Mouse (Mus musculus): ENCODE results near the gene Prpf3.

Gene Prpf3

DNA sequence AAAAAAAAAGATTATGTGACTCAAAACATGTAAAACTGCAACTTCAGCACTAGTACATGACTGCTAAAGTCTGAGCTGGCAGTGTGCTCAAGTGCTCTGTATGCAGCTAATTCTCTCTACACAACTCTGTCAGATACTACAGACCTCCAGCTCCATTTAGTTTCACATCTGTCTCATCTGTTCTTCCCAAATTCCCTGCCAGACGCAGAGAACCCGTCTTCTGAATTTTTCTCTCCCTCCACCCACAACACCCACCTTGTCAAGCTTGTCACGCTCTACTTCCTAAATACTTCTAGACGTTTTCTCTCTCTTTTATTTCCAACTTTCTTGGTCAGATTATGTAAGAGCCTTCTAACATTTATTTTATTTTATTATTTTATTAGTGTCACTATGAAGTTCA is 56.9 kb downstream of the Prpf3 start:
- Histone ChIP-seq H3K9me3 (ENCODE audit: low read length) (no peaks in the 10 kb centered on the region), H3K27me3 (ENCODE audit: insufficient read depth, low read length) (no peaks in the 10 kb centered on the region), H3K4me1 (replicated peaks; ENCODE audit: low read depth, low read length) (peaks cover 51% of the 10 kb centered on the region), H3K4me3 (replicated peaks; ENCODE audit: low read length) (no peak overlapping the region), H3K36me3 (ENCODE audit: insufficient read depth, low read length) (peaks cover 28% of the 10 kb centered on the region)
- TF ChIP-seq NANOG (IDR thresholded peaks at IDR 0.05; ENCODE audit: borderline replicate concordance, low read length) (no peak), CTCF (conservative IDR thresholded peaks at IDR 0.05; ENCODE audit: low read length) (no peak), POU5F1 (IDR thresholded peaks at IDR 0.05; ENCODE audit: borderline replicate concordance, low read length) (no peak)

DNA sequence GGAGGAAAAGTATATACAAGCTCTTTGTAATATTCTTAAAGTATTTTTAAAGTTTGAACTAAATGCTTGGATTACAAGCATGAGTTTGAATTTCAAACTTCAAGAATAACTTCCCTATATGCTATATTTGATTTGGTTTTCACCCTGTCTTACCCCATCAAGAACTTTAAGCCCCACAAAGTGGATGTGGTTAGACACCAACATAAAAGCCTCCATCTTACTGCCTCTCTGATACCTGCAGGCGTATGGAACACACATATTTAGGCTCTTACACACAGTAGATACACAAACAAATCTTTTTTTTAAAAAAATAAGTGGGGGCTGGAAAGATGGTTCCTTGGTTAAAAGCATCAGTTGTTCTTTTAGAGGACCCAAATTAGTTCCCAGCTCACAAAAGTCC is 61.4 kb downstream of the Prpf3 start:
- TF ChIP-seq POU5F1 (IDR thresholded peaks at IDR 0.05; ENCODE audit: borderline replicate concordance, low read length) (no peak), NANOG (IDR thresholded peaks at IDR 0.05; ENCODE audit: borderline replicate concordance, low read length) (no peak), CTCF (conservative IDR thresholded peaks at IDR 0.05; ENCODE audit: low read length) (no peak)

DNA sequence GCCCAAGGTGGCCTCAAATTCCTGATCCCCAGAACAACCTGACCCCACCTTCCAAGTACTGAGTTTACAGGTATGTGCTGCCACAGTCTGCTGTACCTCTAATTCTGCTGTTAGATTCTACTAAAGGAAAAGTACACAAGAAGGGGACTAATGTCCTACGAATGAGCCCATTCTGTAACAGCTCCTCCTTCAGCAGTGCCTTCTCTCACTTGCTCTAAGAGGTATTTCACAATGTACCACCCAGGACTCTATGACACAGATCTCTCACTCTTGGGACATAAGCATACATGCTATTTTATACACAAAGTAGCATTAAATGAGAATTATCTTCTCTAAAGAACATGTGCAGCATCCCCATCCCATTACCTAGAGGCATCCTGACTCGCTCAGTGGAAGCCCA is 62.0 kb downstream of the Prpf3 start:
- H3K27me3 ChIP-seq (ENCODE audit: insufficient read depth, low read length), result no peaks in the 10 kb centered on the region
- TF ChIP-seq CTCF (conservative IDR thresholded peaks at IDR 0.05; ENCODE audit: low read length) (no peak), POU5F1 (IDR thresholded peaks at IDR 0.05; ENCODE audit: borderline replicate concordance, low read length) (no peak), NANOG (IDR thresholded peaks at IDR 0.05; ENCODE audit: borderline replicate concordance, low read length) (no peak)
- peaks cover 39% of the 10 kb centered on the region for H3K4me1 ChIP-seq (replicated peaks; ENCODE audit: low read depth, low read length)
- H3K4me3 ChIP-seq (replicated peaks; ENCODE audit: low read length), result no peak overlapping the region
- peaks cover 6% of the 10 kb centered on the region; the same call in 1 of the 2 replicates for H3K36me3 ChIP-seq (ENCODE audit: insufficient read depth, low read length)
- H3K9me3 ChIP-seq (ENCODE audit: low read length), result no peaks in the 10 kb centered on the region

More for the DNA sequence above, 61.4 kb downstream of the Prpf3 start:
- H3K36me3 ChIP-seq (ENCODE audit: insufficient read depth, low read length), result peaks cover 2% of the 10 kb centered on the region; the same call in 1 of the 2 replicates
- H3K4me1 ChIP-seq (replicated peaks; ENCODE audit: low read depth, low read length), result peaks cover 44% of the 10 kb centered on the region
- H3K4me3 ChIP-seq (replicated peaks; ENCODE audit: low read length), result no peak overlapping the region
- no peaks in the 10 kb centered on the region for H3K9me3 ChIP-seq (ENCODE audit: low read length)
- H3K27me3 ChIP-seq (ENCODE audit: insufficient read depth, low read length), result no peaks in the 10 kb centered on the region

- no peaks in the 10 kb centered on the region for H3K27me3 ChIP-seq (ENCODE audit: insufficient read depth, low read length)
- H3K36me3 ChIP-seq (ENCODE audit: insufficient read depth, low read length), result peaks cover 81% of the 10 kb centered on the region
- H3K4me1 ChIP-seq (replicated peaks; ENCODE audit: low read depth, low read length), result no peaks in the 10 kb centered on the region
- no peaks in the 10 kb centered on the region for H3K9me3 ChIP-seq (ENCODE audit: low read length)
- no peak for TF ChIP-seq CTCF (conservative IDR thresholded peaks at IDR 0.05; ENCODE audit: low read length)
- TF ChIP-seq POU5F1 (IDR thresholded peaks at IDR 0.05; ENCODE audit: borderline replicate concordance, low read length), result no peak
- no peak for TF ChIP-seq NANOG (IDR thresholded peaks at IDR 0.05; ENCODE audit: borderline replicate concordance, low read length)
- no peak overlapping the region for H3K4me3 ChIP-seq (replicated peaks; ENCODE audit: low read length)
Observed at GRCm38 (mm10) chr3:95785501-95785900, 70.2 kb downstream of the Prpf3 start.

Measured in E14TG2a.4 (cell line).